Mouse (Mus musculus) myocyte (in vitro differentiated cells): ENCODE measurements around the gene Gm10134.

Source experiments
- E2F4 ChIP-seq: IDR thresholded peaks from one replicate; pipeline ENCODE4 v1.6.1; 2011; ENCODE audit warnings: mild to moderate bottlenecking, control low read depth, moderate library complexity; ENCODE audit not compliant: insufficient read depth
- MYOD1 ChIP-seq, 3 experiments: IDR thresholded peaks; one replicate each; pipeline ENCODE4 v1.6.1; 2011; ENCODE audit warnings: control low read depth in 2 of 3, low read depth in 2 of 3, mild to moderate bottlenecking in 2 of 3, moderate library complexity in 1 of 3; ENCODE audit not compliant: insufficient read length in 2 of 3, control insufficient read depth in 1 of 3
- POLR2A ChIP-seq: IDR thresholded peaks from one replicate; pipeline ENCODE4 v1.6.1; 2011; ENCODE audit warnings: low read depth, mild to moderate bottlenecking, control low read depth, moderate library complexity; ENCODE audit not compliant: insufficient read length
- POLR2AphosphoS2 ChIP-seq: IDR thresholded peaks from one replicate; pipeline ENCODE4 v1.6.1; 2011; ENCODE audit warnings: low read depth, control low read depth; ENCODE audit not compliant: insufficient read length
- USF1 ChIP-seq: IDR thresholded peaks from one replicate; pipeline ENCODE4 v1.6.1; 2011; ENCODE audit warnings: low read depth, mild to moderate bottlenecking, control low read depth, moderate library complexity

- TF ChIP-seq POLR2A (no peak), POLR2AphosphoS2 (no peak), E2F4 (no peak), MYOD1 (IDR thresholded peaks at IDR 0.05; ENCODE audit: control insufficient read depth in 1 of 3, insufficient read length in 2 of 3, low read depth in 2 of 3) (no peak), USF1 (no peak)
Observed at GRCm38 (mm10) chr2:28497561-28497960, 8.3 kb upstream of the Gm10134 start.
